Mouse (Mus musculus) C2C12 (cell line): ENCODE results near the gene Gpr50.

ENCODE experiments used
- CEBPB ChIP-seq: IDR thresholded peaks from one replicate; pipeline ENCODE4 v1.6.1; 2011; ENCODE audit warnings: low read depth, mild to moderate bottlenecking, control low read depth, moderate library complexity
- CTCF ChIP-seq: IDR thresholded peaks from one replicate; pipeline ENCODE4 v1.5.1; 2011; ENCODE audit not compliant: control insufficient read depth, insufficient read depth, insufficient read length
- MAX ChIP-seq: IDR thresholded peaks from one replicate; pipeline ENCODE4 v1.6.1; 2011; ENCODE audit warnings: mild to moderate bottlenecking, control low read depth
- USF1 ChIP-seq: IDR thresholded peaks from one replicate; pipeline ENCODE4 v1.6.1; 2011; ENCODE audit warnings: low read depth, mild to moderate bottlenecking, control low read depth, moderate library complexity

DNA sequence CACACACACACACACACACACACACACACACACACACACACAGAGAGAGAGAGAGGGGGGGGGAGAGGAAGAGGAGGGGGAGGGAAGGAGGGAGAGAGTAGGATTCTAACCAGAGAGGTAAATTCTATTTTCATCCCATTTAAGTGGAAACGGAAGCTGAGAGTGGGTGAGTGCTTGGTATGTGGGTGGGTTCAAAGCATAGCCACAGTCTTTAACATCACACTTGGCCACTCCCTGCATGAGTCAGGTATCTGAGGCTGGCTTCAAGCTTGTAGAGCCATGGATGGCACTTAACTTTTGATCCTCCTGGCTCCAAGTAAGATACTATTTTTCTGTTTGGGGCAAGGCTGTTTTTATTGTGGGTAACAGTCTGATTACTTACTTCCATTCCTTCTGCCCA is 41.2 kb upstream of the Gpr50 start:
- TF ChIP-seq CTCF: no peak
- TF ChIP-seq MAX: no peak
- TF ChIP-seq CEBPB: no peak
- no peak for TF ChIP-seq USF1
